Mouse (Mus musculus): ENCODE data around the gene Agpat2. TPM values are rescaled to one million over a fixed set of nuclear protein-coding genes. Genes with fewer than 3 reads are reported as not detected.

Gene Agpat2
- total RNA-seq, 1 experiment = 60.4 TPM

- Histone ChIP-seq H3K9me3 (ENCODE audit: control insufficient read depth, insufficient read depth, low read depth, low read length) (no peaks in the 10 kb centered on the region), H3K36me3 (ENCODE audit: control insufficient read depth, insufficient read depth, low read length, poor library complexity, severe bottlenecking) (no peaks in the 10 kb centered on the region), H3K4me3 (ENCODE audit: insufficient read depth in 1 of 2, low read depth in 1 of 2, low read length in 2 of 2, poor library complexity in 1 of 2, severe bottlenecking in 1 of 2) (no peak overlapping the region), H3K27ac (ENCODE audit: insufficient read depth, low read depth, low read length, poor library complexity, severe bottlenecking) (peak overlapping the region; percentile 69; the same call in 1 of the 2 replicates), H3K9ac (ENCODE audit: insufficient read depth, low read depth, low read length, poor library complexity, severe bottlenecking) (no peak overlapping the region), H3K4me1 (ENCODE audit: control insufficient read depth in 2 of 2, insufficient read depth in 2 of 2, low read length in 2 of 2, poor library complexity in 1 of 2) (peaks cover 19 to 41% of the 10 kb centered on the region in 2 experiments)
- TF ChIP-seq HCFC1 (IDR thresholded peaks at IDR 0.05; ENCODE audit: borderline replicate concordance, insufficient read depth, low read length) = no peak
- no peak for TF ChIP-seq CHD2 (IDR thresholded peaks at IDR 0.05; ENCODE audit: low read depth, low read length)
- TF ChIP-seq ZNF384 (IDR thresholded peaks at IDR 0.05; ENCODE audit: low read depth, low read length) = no peak; the same call in 1 of the 2 replicates
- TF ChIP-seq ZC3H11A (IDR thresholded peaks at IDR 0.05; ENCODE audit: borderline replicate concordance, low read depth, low read length) = no peak
- TF ChIP-seq MAFK (IDR thresholded peaks at IDR 0.05; ENCODE audit: insufficient read depth, low read depth, low read length) = no peak
- in situ Hi-C loops (cut with MboI; ENCODE audit: low sequenced_read_pairs in 2 of 2, unreplicated experiment in 2 of 2) = no loop called here
- no peak for DNase-seq (ENCODE audit: low read depth, low spot score)
Observed at GRCm38 (mm10) chr2:26611054-26611453, 6.8 kb upstream of the Agpat2 start.

GRCm38 (mm10) chr2:26610526-26610925, 6.3 kb upstream of the Agpat2 start:
- in situ Hi-C loops (cut with MboI; ENCODE audit: low sequenced_read_pairs in 2 of 2, unreplicated experiment in 2 of 2) = no loop called here
- H3K36me3 ChIP-seq (ENCODE audit: control insufficient read depth, insufficient read depth, low read length, poor library complexity, severe bottlenecking) = no peaks in the 10 kb centered on the region
- no peak overlapping the region for H3K4me3 ChIP-seq (ENCODE audit: insufficient read depth in 1 of 2, low read depth in 1 of 2, low read length in 2 of 2, poor library complexity in 1 of 2, severe bottlenecking in 1 of 2)
- peaks cover 19 to 41% of the 10 kb centered on the region in 2 experiments for H3K4me1 ChIP-seq (ENCODE audit: control insufficient read depth in 2 of 2, insufficient read depth in 2 of 2, low read length in 2 of 2, poor library complexity in 1 of 2)
- no peak overlapping the region for H3K9ac ChIP-seq (ENCODE audit: insufficient read depth, low read depth, low read length, poor library complexity, severe bottlenecking)
- no peaks in the 10 kb centered on the region for H3K9me3 ChIP-seq (ENCODE audit: control insufficient read depth, insufficient read depth, low read depth, low read length)
- TF ChIP-seq HCFC1 (IDR thresholded peaks at IDR 0.05; ENCODE audit: borderline replicate concordance, insufficient read depth, low read length) = no peak
- TF ChIP-seq ZNF384 (IDR thresholded peaks at IDR 0.05; ENCODE audit: low read depth, low read length) = no peak
- no peak for TF ChIP-seq ZC3H11A (IDR thresholded peaks at IDR 0.05; ENCODE audit: borderline replicate concordance, low read depth, low read length)
- TF ChIP-seq CHD2 (IDR thresholded peaks at IDR 0.05; ENCODE audit: low read depth, low read length) = no peak; the same call in 1 of the 2 replicates
- TF ChIP-seq MAFK (IDR thresholded peaks at IDR 0.05; ENCODE audit: insufficient read depth, low read depth, low read length) = no peak
- no peak for DNase-seq (ENCODE audit: low read depth, low spot score)
- H3K27ac ChIP-seq (ENCODE audit: insufficient read depth, low read depth, low read length, poor library complexity, severe bottlenecking) = peak overlapping the region; percentile 29

GRCm38 (mm10) chr2:26609261-26609661, 5.0 kb upstream of the Agpat2 start:
- in situ Hi-C loops (cut with MboI; ENCODE audit: low sequenced_read_pairs in 2 of 2, unreplicated experiment in 2 of 2) = no loop called here
- Histone ChIP-seq H3K36me3 (ENCODE audit: control insufficient read depth, insufficient read depth, low read length, poor library complexity, severe bottlenecking) (no peaks in the 10 kb centered on the region), H3K4me1 (ENCODE audit: control insufficient read depth in 2 of 2, insufficient read depth in 2 of 2, low read length in 2 of 2, poor library complexity in 1 of 2) (peaks cover 20 to 47% of the 10 kb centered on the region in 2 experiments)

GRCm38 (mm10) chr2:26608781-26609180, 4.6 kb upstream of the Agpat2 start:
- TF ChIP-seq ZNF384 (IDR thresholded peaks at IDR 0.05; ENCODE audit: low read depth, low read length) (no peak), MAFK (IDR thresholded peaks at IDR 0.05; ENCODE audit: insufficient read depth, low read depth, low read length) (no peak), HCFC1 (IDR thresholded peaks at IDR 0.05; ENCODE audit: borderline replicate concordance, insufficient read depth, low read length) (no peak), ZC3H11A (IDR thresholded peaks at IDR 0.05; ENCODE audit: borderline replicate concordance, low read depth, low read length) (no peak), CHD2 (IDR thresholded peaks at IDR 0.05; ENCODE audit: low read depth, low read length) (no peak)
- DNase-seq (ENCODE audit: low read depth, low spot score) = no peak
- Histone ChIP-seq H3K36me3 (ENCODE audit: control insufficient read depth, insufficient read depth, low read length, poor library complexity, severe bottlenecking) (no peaks in the 10 kb centered on the region), H3K4me3 (ENCODE audit: insufficient read depth in 1 of 2, low read depth in 1 of 2, low read length in 2 of 2, poor library complexity in 1 of 2, severe bottlenecking in 1 of 2) (no peak overlapping the region), H3K4me1 (ENCODE audit: control insufficient read depth in 2 of 2, insufficient read depth in 2 of 2, low read length in 2 of 2, poor library complexity in 1 of 2) (peaks cover 20 to 45% of the 10 kb centered on the region in 2 experiments), H3K27ac (ENCODE audit: insufficient read depth, low read depth, low read length, poor library complexity, severe bottlenecking) (no peak overlapping the region), H3K9ac (ENCODE audit: insufficient read depth, low read depth, low read length, poor library complexity, severe bottlenecking) (no peak overlapping the region), H3K9me3 (ENCODE audit: control insufficient read depth, insufficient read depth, low read depth, low read length) (no peaks in the 10 kb centered on the region)
- in situ Hi-C loops (cut with MboI; ENCODE audit: low sequenced_read_pairs in 2 of 2, unreplicated experiment in 2 of 2) = no loop called here

More at GRCm38 (mm10) chr2:26609261-26609661, 5.0 kb upstream of the Agpat2 start:
- Histone ChIP-seq H3K9ac (ENCODE audit: insufficient read depth, low read depth, low read length, poor library complexity, severe bottlenecking) (no peak overlapping the region), H3K27ac (ENCODE audit: insufficient read depth, low read depth, low read length, poor library complexity, severe bottlenecking) (no peak overlapping the region), H3K4me3 (ENCODE audit: insufficient read depth in 1 of 2, low read depth in 1 of 2, low read length in 2 of 2, poor library complexity in 1 of 2, severe bottlenecking in 1 of 2) (no peak overlapping the region), H3K9me3 (ENCODE audit: control insufficient read depth, insufficient read depth, low read depth, low read length) (no peaks in the 10 kb centered on the region)
- DNase-seq (ENCODE audit: low read depth, low spot score) = no peak
- no peak for TF ChIP-seq HCFC1 (IDR thresholded peaks at IDR 0.05; ENCODE audit: borderline replicate concordance, insufficient read depth, low read length)
- TF ChIP-seq CHD2 (IDR thresholded peaks at IDR 0.05; ENCODE audit: low read depth, low read length) = no peak
- no peak for TF ChIP-seq ZNF384 (IDR thresholded peaks at IDR 0.05; ENCODE audit: low read depth, low read length)
- no peak for TF ChIP-seq ZC3H11A (IDR thresholded peaks at IDR 0.05; ENCODE audit: borderline replicate concordance, low read depth, low read length)
- no peak for TF ChIP-seq MAFK (IDR thresholded peaks at IDR 0.05; ENCODE audit: insufficient read depth, low read depth, low read length)
